Mouse (Mus musculus): ENCODE measurements around the gene Lrrfip2. TPM values are rescaled to one million over a fixed set of nuclear protein-coding genes. Genes with fewer than 3 reads are reported as not detected.

The Lrrfip2 gene
- polyA plus RNA-seq, 1 experiment, result 1.6 TPM

- H3K9me3 ChIP-seq (ENCODE audit: control insufficient read depth, low read length), result no peaks in the 10 kb centered on the region
- no peak overlapping the region for H3K4me3 ChIP-seq (replicated peaks)
- H3K4me1 ChIP-seq (ENCODE audit: control insufficient read depth), result no peaks in the 10 kb centered on the region
- peaks cover 10% of the 10 kb centered on the region for H3K27me3 ChIP-seq (ENCODE audit: control insufficient read depth)
- no peaks in the 10 kb centered on the region for H3K36me3 ChIP-seq (ENCODE audit: control insufficient read depth)
- no peak for TF ChIP-seq GATA1 (IDR thresholded peaks at IDR 0.05; ENCODE audit: low read length)
- TF ChIP-seq TAL1 (IDR thresholded peaks at IDR 0.05; ENCODE audit: low read length), result no peak
These were observed 30.3 kb upstream of the Lrrfip2 start for GRCm38 (mm10) chr9:111086995-111087606.

DNA sequence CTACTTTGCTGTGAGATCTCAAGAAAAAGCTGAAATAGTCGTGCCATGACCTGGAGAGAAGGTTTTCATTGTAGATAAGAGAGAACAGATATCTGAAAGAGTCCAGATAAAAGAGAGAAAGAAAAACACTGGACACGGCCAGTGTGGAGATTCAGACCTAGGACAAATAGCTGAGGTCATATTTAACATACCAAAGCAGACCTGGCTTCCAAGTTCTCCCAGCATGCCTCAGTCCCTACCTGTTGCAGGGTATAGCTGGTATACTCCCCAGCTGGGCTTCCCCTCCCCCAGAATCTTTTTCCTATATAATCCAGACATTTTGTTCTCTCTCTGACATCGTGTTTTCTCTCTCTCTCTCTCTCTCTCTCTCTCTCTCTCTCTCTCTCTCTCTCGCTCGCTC, 29.4 kb upstream of the Lrrfip2 start:
- H3K9me3 ChIP-seq (ENCODE audit: control insufficient read depth, low read length), result no peaks in the 10 kb centered on the region
- H3K4me1 ChIP-seq (ENCODE audit: control insufficient read depth), result no peaks in the 10 kb centered on the region
- H3K27me3 ChIP-seq (ENCODE audit: control insufficient read depth), result peaks cover 10% of the 10 kb centered on the region
- H3K4me3 ChIP-seq (replicated peaks), result no peak overlapping the region
- H3K36me3 ChIP-seq (ENCODE audit: control insufficient read depth), result no peaks in the 10 kb centered on the region
- TF ChIP-seq GATA1 (IDR thresholded peaks at IDR 0.05; ENCODE audit: low read length) (no peak), TAL1 (IDR thresholded peaks at IDR 0.05; ENCODE audit: low read length) (no peak)

DNA sequence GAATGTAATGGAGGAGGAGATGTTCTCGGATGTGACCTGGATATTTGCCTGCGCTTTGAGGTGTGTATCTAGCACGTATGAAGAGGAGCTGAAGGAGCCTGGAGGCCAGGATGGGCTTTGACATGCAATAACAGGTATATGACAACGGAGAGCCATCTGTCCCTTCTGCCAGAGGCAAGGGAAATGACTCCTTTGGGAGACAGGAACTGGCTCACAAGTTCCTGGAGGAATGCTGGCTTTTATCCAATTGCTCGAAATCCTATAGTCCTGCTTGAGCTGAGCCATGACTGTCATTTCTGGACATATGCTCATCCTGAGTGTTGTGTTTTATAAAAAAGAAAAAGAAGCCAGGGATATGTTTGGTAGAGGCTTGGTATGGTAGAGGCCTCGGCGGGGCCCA, 28.5 kb upstream of the Lrrfip2 start:
- Histone ChIP-seq H3K9me3 (ENCODE audit: control insufficient read depth, low read length) (no peaks in the 10 kb centered on the region), H3K36me3 (ENCODE audit: control insufficient read depth) (no peaks in the 10 kb centered on the region), H3K4me1 (ENCODE audit: control insufficient read depth) (no peaks in the 10 kb centered on the region), H3K27me3 (ENCODE audit: control insufficient read depth) (peaks cover 10% of the 10 kb centered on the region), H3K4me3 (replicated peaks) (no peak overlapping the region)
- TF ChIP-seq GATA1 (IDR thresholded peaks at IDR 0.05; ENCODE audit: low read length) (no peak), TAL1 (IDR thresholded peaks at IDR 0.05; ENCODE audit: low read length) (no peak)

- no peaks in the 10 kb centered on the region for H3K36me3 ChIP-seq (ENCODE audit: control insufficient read depth)
- no peak for TF ChIP-seq TAL1 (IDR thresholded peaks at IDR 0.05; ENCODE audit: low read length)
- no peak for TF ChIP-seq GATA1 (IDR thresholded peaks at IDR 0.05; ENCODE audit: low read length)
- H3K27me3 ChIP-seq (ENCODE audit: control insufficient read depth), result peaks cover 7% of the 10 kb centered on the region
- H3K4me3 ChIP-seq (replicated peaks), result no peak overlapping the region
- no peaks in the 10 kb centered on the region for H3K4me1 ChIP-seq (ENCODE audit: control insufficient read depth)
- H3K9me3 ChIP-seq (ENCODE audit: control insufficient read depth, low read length), result no peaks in the 10 kb centered on the region
These were observed 24.7 kb upstream of the Lrrfip2 start for GRCm38 (mm10) chr9:111092657-111093056.

- H3K9me3 ChIP-seq (ENCODE audit: control insufficient read depth, low read length), result no peaks in the 10 kb centered on the region
- TF ChIP-seq GATA1 (IDR thresholded peaks at IDR 0.05; ENCODE audit: low read length) (no peak), TAL1 (IDR thresholded peaks at IDR 0.05; ENCODE audit: low read length) (no peak)
- H3K4me1 ChIP-seq (ENCODE audit: control insufficient read depth), result no peaks in the 10 kb centered on the region
- H3K27me3 ChIP-seq (ENCODE audit: control insufficient read depth), result peaks cover 7% of the 10 kb centered on the region
- no peaks in the 10 kb centered on the region for H3K36me3 ChIP-seq (ENCODE audit: control insufficient read depth)
- no peak overlapping the region for H3K4me3 ChIP-seq (replicated peaks)
These were observed 24.3 kb upstream of the Lrrfip2 start for GRCm38 (mm10) chr9:111093094-111093493.

GRCm38 (mm10) chr9:111094626-111095025, 22.8 kb upstream of the Lrrfip2 start:
- no peaks in the 10 kb centered on the region for H3K9me3 ChIP-seq (ENCODE audit: control insufficient read depth, low read length)
- no peak overlapping the region for H3K4me3 ChIP-seq (replicated peaks)
- H3K27me3 ChIP-seq (ENCODE audit: control insufficient read depth), result peaks cover under 1% of the 10 kb centered on the region; the same call in 1 of the 2 replicates
- no peaks in the 10 kb centered on the region for H3K4me1 ChIP-seq (ENCODE audit: control insufficient read depth)
- no peaks in the 10 kb centered on the region for H3K36me3 ChIP-seq (ENCODE audit: control insufficient read depth)
- TF ChIP-seq TAL1 (IDR thresholded peaks at IDR 0.05; ENCODE audit: low read length), result no peak
- no peak for TF ChIP-seq GATA1 (IDR thresholded peaks at IDR 0.05; ENCODE audit: low read length)

DNA sequence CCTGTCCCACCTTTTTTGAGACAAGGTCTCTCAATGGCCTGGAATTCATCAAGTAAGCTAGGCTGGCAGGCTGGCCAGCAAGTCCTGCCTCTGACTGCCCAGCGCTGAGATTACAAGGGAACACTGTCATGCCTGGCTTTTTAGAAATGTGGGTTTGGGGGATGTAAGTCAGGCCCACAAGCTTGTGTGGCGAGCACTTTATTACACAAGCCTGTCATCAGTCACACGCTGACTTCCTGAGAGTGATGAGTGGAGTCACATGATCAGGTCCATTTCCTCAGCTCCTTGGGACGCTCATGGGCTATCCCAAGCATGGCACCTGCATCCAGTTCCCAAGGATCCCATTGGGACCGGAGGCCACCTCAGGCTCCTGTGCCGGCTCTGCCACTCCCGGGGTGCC, 21.7 kb upstream of the Lrrfip2 start:
- H3K4me1 ChIP-seq (ENCODE audit: control insufficient read depth), result no peaks in the 10 kb centered on the region
- no peaks in the 10 kb centered on the region for H3K27me3 ChIP-seq (ENCODE audit: control insufficient read depth)
- H3K36me3 ChIP-seq (ENCODE audit: control insufficient read depth), result no peaks in the 10 kb centered on the region
- no peak overlapping the region for H3K4me3 ChIP-seq (replicated peaks)
- no peaks in the 10 kb centered on the region for H3K9me3 ChIP-seq (ENCODE audit: control insufficient read depth, low read length)
- no peak for TF ChIP-seq GATA1 (IDR thresholded peaks at IDR 0.05; ENCODE audit: low read length)

GRCm38 (mm10) chr9:111096419-111097326, 20.7 kb upstream of the Lrrfip2 start:
- H3K36me3 ChIP-seq (ENCODE audit: control insufficient read depth), result no peaks in the 10 kb centered on the region
- TF ChIP-seq GATA1 (IDR thresholded peaks at IDR 0.05; ENCODE audit: low read length) (no peak), TAL1 (IDR thresholded peaks at IDR 0.05; ENCODE audit: low read length) (no peak)
- H3K4me1 ChIP-seq (ENCODE audit: control insufficient read depth), result no peaks in the 10 kb centered on the region

DNA sequence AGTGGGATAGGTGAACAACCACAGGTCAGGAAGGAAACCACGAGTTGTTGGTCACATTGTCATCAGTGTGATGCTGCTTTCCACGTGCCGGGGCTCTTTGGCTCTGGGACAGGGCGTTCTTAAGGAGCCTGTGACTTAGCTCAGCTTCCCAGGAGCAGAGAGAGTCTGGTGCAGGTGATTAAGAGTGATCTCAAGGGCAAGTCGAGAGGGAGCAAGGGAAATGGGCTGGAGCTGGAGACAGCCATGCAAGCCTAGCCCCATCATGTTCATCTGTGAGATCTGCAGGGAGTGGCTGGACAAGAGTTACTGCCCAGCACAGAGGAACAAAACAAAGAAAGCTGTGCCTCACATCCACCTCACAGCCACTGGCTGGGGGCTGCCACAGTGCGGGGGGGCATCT, 19.8 kb upstream of the Lrrfip2 start:
- H3K36me3 ChIP-seq (ENCODE audit: control insufficient read depth), result no peaks in the 10 kb centered on the region
- no peaks in the 10 kb centered on the region for H3K9me3 ChIP-seq (ENCODE audit: control insufficient read depth, low read length)
- H3K4me3 ChIP-seq (replicated peaks), result no peak overlapping the region
- H3K4me1 ChIP-seq (ENCODE audit: control insufficient read depth), result no peaks in the 10 kb centered on the region
- TF ChIP-seq TAL1 (IDR thresholded peaks at IDR 0.05; ENCODE audit: low read length) (no peak), GATA1 (IDR thresholded peaks at IDR 0.05; ENCODE audit: low read length) (no peak)
- no peaks in the 10 kb centered on the region for H3K27me3 ChIP-seq (ENCODE audit: control insufficient read depth)

More at GRCm38 (mm10) chr9:111096419-111097326, 20.7 kb upstream of the Lrrfip2 start:
- Histone ChIP-seq H3K9me3 (ENCODE audit: control insufficient read depth, low read length) (no peaks in the 10 kb centered on the region), H3K27me3 (ENCODE audit: control insufficient read depth) (no peaks in the 10 kb centered on the region), H3K4me3 (replicated peaks) (no peak overlapping the region)
